Mouse (Mus musculus): ENCODE data around the gene Ago1. TPM values are rescaled to one million over a fixed set of nuclear protein-coding genes. Genes with fewer than 3 reads are reported as not detected.

Ago1 gene
- polyA plus RNA-seq, 1 experiment from 2014 or later: 16.1 TPM

GRCm38 (mm10) chr4:126496963-126497362, 28.6 kb upstream of the Ago1 start:
- Histone ChIP-seq H3K27me3 (replicated peaks; ENCODE audit: control insufficient read depth, insufficient read depth, low read length) (no peaks in the 10 kb centered on the region), H3K4me3 (replicated peaks; ENCODE audit: low read length) (no peak overlapping the region), H3K4me2 (ENCODE audit: low read length) (no peak overlapping the region), H3K4me1 (replicated peaks; ENCODE audit: control insufficient read depth, insufficient read depth, low read length) (no peaks in the 10 kb centered on the region), H3K36me3 (ENCODE audit: control insufficient read depth, insufficient read depth) (peaks cover 25% of the 10 kb centered on the region), H3K27ac (ENCODE audit: low read length) (no peak overlapping the region), H3K9me3 (ENCODE audit: control insufficient read depth, low read length) (no peaks in the 10 kb centered on the region), H3K9ac (replicated peaks; ENCODE audit: low read depth, low read length) (no peak overlapping the region)
- ATAC-seq: no peak
- 89% methylated on average over 2 of the region's 2 CpGs for WGBS

GRCm38 (mm10) chr4:126495942-126496790, 27.8 kb upstream of the Ago1 start:
- Histone ChIP-seq H3K27ac (ENCODE audit: low read length) (no peak overlapping the region), H3K9me3 (ENCODE audit: control insufficient read depth, low read length) (no peaks in the 10 kb centered on the region), H3K4me2 (ENCODE audit: low read length) (no peak overlapping the region), H3K4me3 (replicated peaks; ENCODE audit: low read length) (no peak overlapping the region), H3K36me3 (ENCODE audit: control insufficient read depth, insufficient read depth) (peaks cover 28% of the 10 kb centered on the region), H3K27me3 (replicated peaks; ENCODE audit: control insufficient read depth, insufficient read depth, low read length) (no peaks in the 10 kb centered on the region), H3K4me1 (replicated peaks; ENCODE audit: control insufficient read depth, insufficient read depth, low read length) (no peaks in the 10 kb centered on the region), H3K9ac (replicated peaks; ENCODE audit: low read depth, low read length) (no peak overlapping the region)
- 74% methylated on average over 5 of the region's 5 CpGs for WGBS
- no peak for ATAC-seq

GRCm38 (mm10) chr4:126495453-126495852, 27.1 kb upstream of the Ago1 start:
- no peaks in the 10 kb centered on the region for H3K9me3 ChIP-seq (ENCODE audit: control insufficient read depth, low read length)
- no peaks in the 10 kb centered on the region for H3K4me1 ChIP-seq (replicated peaks; ENCODE audit: control insufficient read depth, insufficient read depth, low read length)
- no peak overlapping the region for H3K4me2 ChIP-seq (ENCODE audit: low read length)
- no peaks in the 10 kb centered on the region for H3K27me3 ChIP-seq (replicated peaks; ENCODE audit: control insufficient read depth, insufficient read depth, low read length)
- H3K36me3 ChIP-seq (ENCODE audit: control insufficient read depth, insufficient read depth): peaks cover 28% of the 10 kb centered on the region
- 73% methylated on average over 5 of the region's 5 CpGs for WGBS
- H3K9ac ChIP-seq (replicated peaks; ENCODE audit: low read depth, low read length): no peak overlapping the region
- ATAC-seq: no peak
- H3K27ac ChIP-seq (ENCODE audit: low read length): no peak overlapping the region
- no peak overlapping the region for H3K4me3 ChIP-seq (replicated peaks; ENCODE audit: low read length)

- Histone ChIP-seq H3K9me3 (ENCODE audit: control insufficient read depth, low read length) (no peaks in the 10 kb centered on the region), H3K27me3 (replicated peaks; ENCODE audit: control insufficient read depth, insufficient read depth, low read length) (no peaks in the 10 kb centered on the region), H3K4me2 (ENCODE audit: low read length) (no peak overlapping the region), H3K4me1 (replicated peaks; ENCODE audit: control insufficient read depth, insufficient read depth, low read length) (no peaks in the 10 kb centered on the region), H3K27ac (ENCODE audit: low read length) (no peak overlapping the region), H3K36me3 (ENCODE audit: control insufficient read depth, insufficient read depth) (peaks cover 28% of the 10 kb centered on the region), H3K9ac (replicated peaks; ENCODE audit: low read depth, low read length) (no peak overlapping the region), H3K4me3 (replicated peaks; ENCODE audit: low read length) (no peak overlapping the region)
- WGBS: 89% methylated on average over 4 of the region's 4 CpGs
- ATAC-seq: no peak
These were observed 25.0 kb upstream of the Ago1 start for GRCm38 (mm10) chr4:126493416-126493815.

GRCm38 (mm10) chr4:126491977-126492376, 23.6 kb upstream of the Ago1 start:
- no peak overlapping the region for H3K4me3 ChIP-seq (replicated peaks; ENCODE audit: low read length)
- H3K27ac ChIP-seq (ENCODE audit: low read length): no peak overlapping the region
- no peak overlapping the region for H3K9ac ChIP-seq (replicated peaks; ENCODE audit: low read depth, low read length)
- no peak for ATAC-seq
- no peaks in the 10 kb centered on the region for H3K4me1 ChIP-seq (replicated peaks; ENCODE audit: control insufficient read depth, insufficient read depth, low read length)
- peaks cover 24% of the 10 kb centered on the region for H3K36me3 ChIP-seq (ENCODE audit: control insufficient read depth, insufficient read depth)
- H3K27me3 ChIP-seq (replicated peaks; ENCODE audit: control insufficient read depth, insufficient read depth, low read length): no peaks in the 10 kb centered on the region
- no peak overlapping the region for H3K4me2 ChIP-seq (ENCODE audit: low read length)
- WGBS: 38% methylated on average over 5 of the region's 5 CpGs
- no peaks in the 10 kb centered on the region for H3K9me3 ChIP-seq (ENCODE audit: control insufficient read depth, low read length)

- no peak for ATAC-seq
- H3K27ac ChIP-seq (ENCODE audit: low read length): no peak overlapping the region
- H3K4me2 ChIP-seq (ENCODE audit: low read length): no peak overlapping the region
- H3K36me3 ChIP-seq (ENCODE audit: control insufficient read depth, insufficient read depth): peaks cover 13% of the 10 kb centered on the region
- H3K27me3 ChIP-seq (replicated peaks; ENCODE audit: control insufficient read depth, insufficient read depth, low read length): no peaks in the 10 kb centered on the region
- H3K9ac ChIP-seq (replicated peaks; ENCODE audit: low read depth, low read length): no peak overlapping the region
- no peak overlapping the region for H3K4me3 ChIP-seq (replicated peaks; ENCODE audit: low read length)
- H3K9me3 ChIP-seq (ENCODE audit: control insufficient read depth, low read length): no peaks in the 10 kb centered on the region
- H3K4me1 ChIP-seq (replicated peaks; ENCODE audit: control insufficient read depth, insufficient read depth, low read length): no peaks in the 10 kb centered on the region
- WGBS: 82% methylated on average over 12 of the region's 12 CpGs
These were observed 22.3 kb upstream of the Ago1 start for GRCm38 (mm10) chr4:126490726-126491125.

- 87% methylated on average over 5 of the region's 5 CpGs for WGBS
- Histone ChIP-seq H3K36me3 (ENCODE audit: control insufficient read depth, insufficient read depth) (peaks cover 11% of the 10 kb centered on the region), H3K4me1 (replicated peaks; ENCODE audit: control insufficient read depth, insufficient read depth, low read length) (no peaks in the 10 kb centered on the region), H3K9ac (replicated peaks; ENCODE audit: low read depth, low read length) (no peak overlapping the region), H3K27ac (ENCODE audit: low read length) (no peak overlapping the region), H3K4me2 (ENCODE audit: low read length) (no peak overlapping the region), H3K4me3 (replicated peaks; ENCODE audit: low read length) (no peak overlapping the region), H3K27me3 (replicated peaks; ENCODE audit: control insufficient read depth, insufficient read depth, low read length) (no peaks in the 10 kb centered on the region), H3K9me3 (ENCODE audit: control insufficient read depth, low read length) (no peaks in the 10 kb centered on the region)
- no peak for ATAC-seq
These were observed 21.4 kb upstream of the Ago1 start for GRCm38 (mm10) chr4:126489811-126490210.

- WGBS: 65% methylated on average over 1 of the region's 1 CpGs
- H3K27me3 ChIP-seq (replicated peaks; ENCODE audit: control insufficient read depth, insufficient read depth, low read length): no peaks in the 10 kb centered on the region
These were observed 17.8 kb upstream of the Ago1 start for GRCm38 (mm10) chr4:126486217-126486616.

GRCm38 (mm10) chr4:126485065-126485464, 16.7 kb upstream of the Ago1 start:
- H3K9me3 ChIP-seq (ENCODE audit: control insufficient read depth, low read length): no peaks in the 10 kb centered on the region
- H3K4me2 ChIP-seq (ENCODE audit: low read length): no peak overlapping the region
- H3K27me3 ChIP-seq (replicated peaks; ENCODE audit: control insufficient read depth, insufficient read depth, low read length): no peaks in the 10 kb centered on the region
- H3K9ac ChIP-seq (replicated peaks; ENCODE audit: low read depth, low read length): no peak overlapping the region
- ATAC-seq: no peak
- H3K36me3 ChIP-seq (ENCODE audit: control insufficient read depth, insufficient read depth): no peaks in the 10 kb centered on the region
- no peak overlapping the region for H3K27ac ChIP-seq (ENCODE audit: low read length)
- H3K4me1 ChIP-seq (replicated peaks; ENCODE audit: control insufficient read depth, insufficient read depth, low read length): no peaks in the 10 kb centered on the region
- 80% methylated on average over 2 of the region's 2 CpGs for WGBS
- H3K4me3 ChIP-seq (replicated peaks; ENCODE audit: low read length): no peak overlapping the region

More at GRCm38 (mm10) chr4:126486217-126486616, 17.8 kb upstream of the Ago1 start:
- H3K4me3 ChIP-seq (replicated peaks; ENCODE audit: low read length): no peak overlapping the region
- H3K9me3 ChIP-seq (ENCODE audit: control insufficient read depth, low read length): no peaks in the 10 kb centered on the region
- H3K36me3 ChIP-seq (ENCODE audit: control insufficient read depth, insufficient read depth): no peaks in the 10 kb centered on the region
- ATAC-seq: no peak
- no peak overlapping the region for H3K4me2 ChIP-seq (ENCODE audit: low read length)
- no peak overlapping the region for H3K27ac ChIP-seq (ENCODE audit: low read length)
- H3K4me1 ChIP-seq (replicated peaks; ENCODE audit: control insufficient read depth, insufficient read depth, low read length): no peaks in the 10 kb centered on the region
- H3K9ac ChIP-seq (replicated peaks; ENCODE audit: low read depth, low read length): no peak overlapping the region
